Mouse (Mus musculus) cortical plate, adult 2 months (tissue): ENCODE results near the gene Tnnc1.

Source experiments
- CTCF ChIP-seq: fragments of 200-500 bp; IDR thresholded peaks from 2 replicates; pipeline ENCODE4 v1.5.1; 2011; ENCODE audit warnings: mild to moderate bottlenecking, control low read depth, low read length; ENCODE audit not compliant: insufficient read depth; ENCODE audit errors: extremely low read depth
- POLR2A ChIP-seq: fragments of 200-500 bp; IDR thresholded peaks from 2 replicates; pipeline ENCODE4 v1.6.1; 2011; ENCODE audit warnings: mild to moderate bottlenecking, low read length, control low read depth; ENCODE audit not compliant: insufficient read depth; ENCODE audit errors: extremely low read depth

- TF ChIP-seq CTCF (peak; percentile 90), POLR2A (no peak)
These were observed 7.3 kb downstream of the Tnnc1 start for GRCm38 (mm10) chr14:31215157-31216002.
